Mouse (Mus musculus) kidney, adult 9 months (tissue): Measurements from ENCODE around the gene Hpcal1.

Experiments used
- DNase-seq: peaks from one replicate; pipeline ENCODE4 v3.0.0; 2022

The Hpcal1 gene

GRCm38 (mm10) chr12:17688913-17689312 lies 1.7 kb upstream of the Hpcal1 start:
- no peak for DNase-seq

GRCm38 (mm10) chr12:17689931-17690563 lies 609 bp upstream of the Hpcal1 start:
- no peak for DNase-seq

- peak; percentile 37 for DNase-seq
These were observed 742 bp downstream of the Hpcal1 start for GRCm38 (mm10) chr12:17691320-17691876.

GRCm38 (mm10) chr12:17691891-17692321 lies 1.2 kb downstream of the Hpcal1 start:
- peak; percentile 43 for DNase-seq

GRCm38 (mm10) chr12:17692356-17692755 lies 1.7 kb downstream of the Hpcal1 start:
- no peak for DNase-seq

- no peak for DNase-seq
These were observed 2.3 kb downstream of the Hpcal1 start for GRCm38 (mm10) chr12:17692953-17693352.

- no peak for DNase-seq
These were observed 4.0 kb downstream of the Hpcal1 start for GRCm38 (mm10) chr12:17694589-17695115.

- DNase-seq: no peak
These were observed 5.7 kb downstream of the Hpcal1 start for GRCm38 (mm10) chr12:17696395-17696794.

- DNase-seq: no peak
These were observed 8.3 kb downstream of the Hpcal1 start for GRCm38 (mm10) chr12:17698934-17699333.

- DNase-seq: peak; percentile 63
These were observed 8.8 kb downstream of the Hpcal1 start for GRCm38 (mm10) chr12:17699480-17699879.

GRCm38 (mm10) chr12:17701131-17701720 lies 10.6 kb downstream of the Hpcal1 start:
- DNase-seq: no peak

GRCm38 (mm10) chr12:17701795-17702194 lies 11.1 kb downstream of the Hpcal1 start:
- no peak for DNase-seq

GRCm38 (mm10) chr12:17702257-17702943 lies 11.7 kb downstream of the Hpcal1 start:
- DNase-seq: no peak

GRCm38 (mm10) chr12:17702944-17703335 lies 12.3 kb downstream of the Hpcal1 start:
- no peak for DNase-seq

GRCm38 (mm10) chr12:17703866-17704265 lies 13.2 kb downstream of the Hpcal1 start:
- peak; percentile 68 for DNase-seq

- DNase-seq: no peak
These were observed 16.8 kb downstream of the Hpcal1 start for GRCm38 (mm10) chr12:17707472-17707871.

GRCm38 (mm10) chr12:17709451-17709850 lies 18.8 kb downstream of the Hpcal1 start:
- no peak for DNase-seq

GRCm38 (mm10) chr12:17709926-17710746 lies 19.5 kb downstream of the Hpcal1 start:
- DNase-seq: peak; percentile 66

GRCm38 (mm10) chr12:17710747-17711092 lies 20.1 kb downstream of the Hpcal1 start:
- DNase-seq: no peak

GRCm38 (mm10) chr12:17711731-17712388 lies 21.2 kb downstream of the Hpcal1 start:
- DNase-seq: peak; percentile 80

- no peak for DNase-seq
These were observed 21.9 kb downstream of the Hpcal1 start for GRCm38 (mm10) chr12:17712571-17712970.
